Mouse (Mus musculus) erythroblast, embryonic 14.5 days (primary cell): Measurements from ENCODE around the gene Fam32a.

ENCODE experiments used
- GATA1 ChIP-seq: IDR thresholded peaks from 2 replicates; pipeline ENCODE4 v1.6.1; 2012; ENCODE audit warnings: low read length, inconsistent platforms, mixed read lengths
- TAL1 ChIP-seq: IDR thresholded peaks from 3 replicates; pipeline ENCODE4 v1.6.1; 2012; ENCODE audit warnings: low read length, inconsistent platforms, mixed read lengths

DNA sequence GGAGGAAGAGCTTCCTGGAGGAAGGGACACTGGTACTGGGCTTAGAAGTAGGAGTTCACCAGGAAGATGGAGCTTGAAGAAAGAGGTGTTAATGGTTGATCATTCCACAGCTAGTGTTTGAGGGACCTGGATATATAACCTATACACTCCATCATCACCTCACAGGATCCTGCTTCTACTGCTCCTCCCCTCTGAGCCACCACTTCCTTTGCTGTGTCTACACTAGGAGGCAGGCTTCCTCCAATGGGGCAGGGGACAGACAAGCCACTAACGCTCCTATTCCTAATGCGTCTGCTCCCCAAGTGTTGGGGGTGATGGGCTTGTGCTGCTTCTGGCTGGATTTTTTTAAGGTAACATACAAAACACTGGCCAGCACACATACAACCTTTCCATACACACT lies 8.8 kb upstream of the Fam32a start:
- TF ChIP-seq GATA1 (no peak), TAL1 (no peak)
